Mouse (Mus musculus) c-Kit-positive CD71-negative TER-119-negative erythroid progenitor cells, embryonic 14.5 days (primary cell): ENCODE measurements around the gene Msl1.

ENCODE experiments used
- DNase-seq: peaks from one replicate; pipeline ENCODE4 v3.0.0-alpha.2; 2013; ENCODE audit warnings: low read depth

Gene Msl1

GRCm38 (mm10) chr11:98846016-98846415 lies 50.7 kb downstream of the Msl1 start:
- DNase-seq: no peak

- DNase-seq: no peak
Observed at GRCm38 (mm10) chr11:98846865-98847604, 51.7 kb downstream of the Msl1 start.

GRCm38 (mm10) chr11:98849196-98849894 lies 54.0 kb downstream of the Msl1 start:
- DNase-seq: no peak

GRCm38 (mm10) chr11:98850100-98851093 lies 55.1 kb downstream of the Msl1 start:
- DNase-seq: no peak

GRCm38 (mm10) chr11:98854116-98854515 lies 58.8 kb downstream of the Msl1 start:
- DNase-seq: no peak

- DNase-seq: no peak
Observed at GRCm38 (mm10) chr11:98854659-98855058, 59.3 kb downstream of the Msl1 start.
